Mouse (Mus musculus): Measurements from ENCODE around the gene Scgn.

Gene Scgn

GRCm38 (mm10) chr13:23940291-23940690, 50.7 kb downstream of the Scgn start:
- in situ Hi-C loops (cut with MboI; ENCODE audit: low sequenced_read_pairs) = no loop called here

GRCm38 (mm10) chr13:23938699-23939098, 52.3 kb downstream of the Scgn start:
- in situ Hi-C loops (cut with MboI; ENCODE audit: low sequenced_read_pairs) = no loop called here

DNA sequence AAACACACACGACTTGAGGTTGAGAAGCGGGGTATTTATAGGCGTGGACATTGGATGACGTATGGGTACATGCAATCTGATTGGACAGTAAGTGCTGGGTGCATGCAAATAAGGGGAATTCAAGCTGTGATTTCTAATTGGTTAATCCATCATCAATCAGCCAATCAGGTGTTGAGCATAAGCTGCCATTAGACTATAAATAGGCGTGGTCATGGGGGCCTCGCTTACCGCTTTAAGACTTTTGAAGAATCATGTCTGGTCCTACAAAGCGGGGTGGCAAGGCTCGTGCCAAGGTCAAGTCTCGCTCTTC, 56.8 kb downstream of the Scgn start, which contains the start of gene Hist1h2aa:
Gene Hist1h2aa, plus strand, starts transcription at position 252 of the 310 bp plus-strand sequence.
- in situ Hi-C loops (cut with MboI; ENCODE audit: low sequenced_read_pairs) = no loop called here

DNA sequence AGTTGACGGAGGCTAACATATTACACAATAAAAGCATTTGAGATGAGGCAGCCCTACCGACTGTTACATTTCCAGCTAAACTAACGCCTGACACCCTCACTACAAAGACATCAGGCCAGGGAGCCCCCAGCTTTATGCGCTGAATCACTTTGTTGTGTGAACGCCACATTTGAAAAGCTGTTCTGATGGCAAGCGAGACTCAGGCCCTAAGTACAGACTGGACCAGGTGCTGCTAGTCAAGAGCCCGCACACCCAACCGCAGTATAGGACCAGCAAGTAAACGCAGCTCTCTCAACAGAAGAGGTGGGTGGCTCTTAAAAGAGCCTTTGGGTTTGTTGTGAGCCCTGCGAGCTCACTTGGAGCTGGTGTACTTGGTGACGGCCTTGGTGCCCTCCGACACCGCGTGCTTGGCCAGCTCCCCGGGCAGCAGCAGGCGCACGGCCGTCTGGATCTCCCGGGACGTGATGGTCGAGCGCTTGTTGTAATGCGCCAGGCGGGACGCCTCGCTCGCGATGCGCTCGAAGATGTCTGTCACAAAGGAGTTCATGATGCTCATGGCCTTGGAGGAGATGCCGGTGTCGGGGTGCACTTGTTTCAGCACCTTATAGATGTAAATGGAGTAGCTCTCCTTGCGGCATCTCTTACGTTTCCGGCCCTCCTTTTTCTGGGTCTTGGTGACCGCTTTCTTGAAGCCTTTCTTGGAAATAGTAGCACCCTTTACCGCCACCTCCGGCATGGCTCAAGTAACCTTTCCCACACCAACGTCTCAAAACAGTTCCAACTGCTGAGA, 57.4 kb downstream of the Scgn start, which contains the start of gene Hist1h2ba:
Gene Hist1h2ba, minus strand, starts transcription at position 736 of the 790 bp plus-strand sequence.
- in situ Hi-C loops (cut with MboI; ENCODE audit: low sequenced_read_pairs) = no loop called here

DNA sequence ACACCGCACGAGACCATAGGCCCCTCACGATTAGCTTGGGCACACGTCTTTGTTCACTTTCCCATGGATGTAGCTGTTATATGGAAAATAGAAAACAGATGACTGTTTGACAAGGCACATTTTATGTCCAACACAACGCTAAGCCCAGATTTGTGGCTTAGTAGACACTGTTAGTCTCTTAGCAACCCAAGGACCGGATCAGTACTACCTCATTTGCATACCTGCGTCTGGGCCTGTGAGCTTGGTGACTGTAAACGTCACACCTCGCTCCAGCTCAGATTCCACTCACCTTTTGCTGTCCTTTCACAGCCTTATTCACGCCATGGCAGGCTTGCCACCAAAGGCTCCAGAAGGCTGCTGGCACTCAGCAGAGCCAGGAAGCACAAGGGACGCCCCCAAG, 60.1 kb downstream of the Scgn start:
- in situ Hi-C loops (cut with MboI; ENCODE audit: low sequenced_read_pairs) = no loop called here

- in situ Hi-C loops (cut with MboI; ENCODE audit: low sequenced_read_pairs) = no loop called here
Observed at GRCm38 (mm10) chr13:23930461-23930860, 60.6 kb downstream of the Scgn start.

- in situ Hi-C loops (cut with MboI; ENCODE audit: low sequenced_read_pairs) = no loop called here
Observed at GRCm38 (mm10) chr13:23928637-23929036, 62.4 kb downstream of the Scgn start.

DNA sequence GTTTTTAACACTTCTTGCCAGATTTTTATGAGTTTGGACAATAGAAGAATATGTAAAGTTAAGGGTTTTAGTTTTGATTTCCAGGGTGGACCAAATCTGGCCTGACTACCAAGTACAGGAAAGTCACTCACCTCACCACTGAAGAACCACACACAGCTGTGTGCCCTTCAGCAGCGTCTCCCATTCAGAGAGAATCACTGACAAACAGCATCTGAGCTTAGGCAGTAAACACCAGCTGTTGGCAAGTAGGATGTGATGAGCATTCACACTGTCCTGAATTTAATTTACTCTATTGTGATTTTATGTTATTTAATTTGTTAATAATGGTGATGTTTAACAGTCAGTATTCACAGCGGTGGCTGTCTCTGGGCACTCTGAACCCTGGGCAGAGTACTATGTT, 65.2 kb downstream of the Scgn start:
- in situ Hi-C loops (cut with MboI; ENCODE audit: low sequenced_read_pairs) = no loop called here

DNA sequence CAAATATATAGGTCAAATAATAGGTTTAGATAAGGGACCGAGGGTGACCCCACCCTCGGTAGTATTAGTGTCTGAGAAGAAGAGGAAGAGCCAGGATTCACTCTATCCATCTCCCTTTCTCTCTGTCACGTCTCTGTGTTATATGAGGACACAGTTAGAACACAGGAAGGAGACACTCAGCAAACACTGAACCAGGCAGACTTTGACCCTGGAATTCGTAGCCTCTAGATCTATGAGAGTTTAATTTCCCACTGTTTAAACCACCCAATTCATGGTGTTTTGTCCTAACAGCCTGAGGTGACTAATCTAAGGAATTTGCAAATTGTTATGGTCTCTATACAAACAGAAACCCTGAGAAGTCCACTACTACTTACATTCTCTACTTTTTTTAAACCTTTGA, 73.3 kb downstream of the Scgn start:
- in situ Hi-C loops (cut with MboI; ENCODE audit: low sequenced_read_pairs) = no loop called here

- in situ Hi-C loops (cut with MboI; ENCODE audit: low sequenced_read_pairs) = no loop called here
Observed at GRCm38 (mm10) chr13:23916132-23916531, 74.9 kb downstream of the Scgn start.

DNA sequence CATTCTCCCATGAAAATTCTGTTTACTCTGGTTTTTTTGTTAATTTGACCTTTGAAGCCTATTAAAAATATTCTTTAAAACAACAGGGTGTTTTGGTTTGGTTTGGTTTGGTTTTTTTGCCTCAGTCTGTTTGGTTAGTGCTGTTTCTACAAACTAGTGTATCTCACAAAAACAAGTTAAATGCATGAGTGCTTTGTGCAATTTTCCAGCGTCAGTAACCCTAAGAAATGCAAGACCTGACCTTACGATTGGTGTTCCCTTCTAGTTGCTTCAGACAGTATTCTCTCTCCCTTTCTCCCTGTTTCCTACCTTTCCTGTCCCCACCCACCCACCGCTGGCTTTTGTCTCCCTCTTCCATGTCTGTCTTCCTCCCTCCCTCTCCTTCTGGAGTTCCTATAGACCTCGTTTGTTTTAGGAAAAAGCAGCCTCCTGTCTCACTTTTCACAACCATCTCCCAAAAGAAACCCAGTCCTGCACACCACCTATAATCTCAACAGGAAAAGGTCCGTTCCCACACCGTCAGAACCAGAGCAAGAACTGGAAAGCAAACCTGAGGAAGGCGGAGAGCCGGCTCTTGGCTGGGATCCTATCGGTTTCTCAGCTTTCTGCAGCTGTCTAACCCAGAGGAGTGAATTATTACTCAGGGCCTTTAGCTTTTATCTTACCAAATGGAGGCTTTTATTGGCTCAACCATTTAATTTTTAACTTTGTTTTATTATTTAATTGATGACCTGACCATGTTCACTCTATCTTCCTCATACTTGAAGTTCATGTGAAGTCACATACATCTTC, 76.4 kb downstream of the Scgn start, which contains the start of gene Slc17a4:
Gene Slc17a4, minus strand, starts transcription at position 634 of the 792 bp plus-strand sequence.
- in situ Hi-C loops (cut with MboI; ENCODE audit: low sequenced_read_pairs) = no loop called here

- in situ Hi-C loops (cut with MboI; ENCODE audit: low sequenced_read_pairs) = no loop called here
Observed at GRCm38 (mm10) chr13:23913791-23914306, 77.2 kb downstream of the Scgn start.

DNA sequence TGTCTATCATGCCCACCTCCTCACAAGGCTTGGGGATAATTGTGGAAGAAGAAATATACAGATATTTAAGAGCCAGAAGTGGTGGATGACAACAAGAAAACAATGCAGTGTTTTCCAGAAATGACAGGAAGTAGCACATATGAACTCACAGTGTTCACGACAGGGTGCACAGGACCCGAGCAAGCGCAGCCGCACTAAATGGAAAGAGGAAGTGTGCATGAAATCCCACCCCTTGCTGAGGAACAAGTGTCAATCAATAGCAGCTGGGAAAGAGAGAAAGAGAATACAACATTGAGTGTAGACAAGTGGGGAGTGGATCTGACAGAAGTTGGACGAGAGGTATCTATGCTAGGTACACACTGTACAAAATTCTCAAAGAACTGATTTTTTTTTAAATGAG, 79.7 kb downstream of the Scgn start:
- in situ Hi-C loops (cut with MboI; ENCODE audit: low sequenced_read_pairs) = no loop called here

GRCm38 (mm10) chr13:23910121-23910520, 80.9 kb downstream of the Scgn start:
- in situ Hi-C loops (cut with MboI; ENCODE audit: low sequenced_read_pairs) = no loop called here

DNA sequence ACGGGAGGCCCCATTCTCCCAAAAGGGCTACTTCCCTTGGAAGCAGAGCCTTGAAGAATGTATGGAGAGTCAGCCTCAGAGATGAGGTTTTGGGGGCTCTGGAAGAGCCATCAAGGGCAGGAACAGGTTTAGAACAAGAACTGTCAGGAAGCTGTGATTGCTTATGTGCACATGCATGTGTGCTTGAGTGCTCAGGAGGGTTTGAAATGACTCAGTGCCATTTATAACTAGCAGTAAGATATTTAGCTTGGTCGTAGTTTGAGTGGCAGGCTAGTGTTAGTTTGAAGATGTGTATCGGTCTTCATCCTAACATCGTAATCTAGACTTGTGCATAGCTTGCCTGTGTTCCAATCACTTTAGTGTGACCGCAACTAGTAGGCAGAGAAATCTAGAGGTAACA, 84.1 kb downstream of the Scgn start:
- in situ Hi-C loops (cut with MboI; ENCODE audit: low sequenced_read_pairs) = no loop called here

All from CH12F3 (cell line).